Mouse (Mus musculus): ENCODE measurements around the gene Plin2.
"Not testable (repeated sequence)": the region's sequence is repeated elsewhere in the genome, so short reads cannot be mapped to it uniquely, and the experiment has no call there.

- TF ChIP-seq POLR2A (IDR thresholded peaks at IDR 0.05; ENCODE audit: low read depth, low read length); CTCF (IDR thresholded peaks at IDR 0.05; ENCODE audit: borderline replicate concordance, insufficient read depth, low read length): not testable (repeated sequence)
These were observed 21.5 kb downstream of the Plin2 start for GRCm38 (mm10) chr4:86648394-86648793.

Data from embryonic fibroblast, embryonic 13.5 days (primary cell).